Comparison of ENCODE assay signal across 13 mouse cellular contexts in genomic region chr12:25233027-25233535, GRCm38 (mm10).
DNase-seq lines count a peak whose midpoint lies in the region; ATAC-seq and TF ChIP-seq lines count a peak whose summit lies in the region.
"Had no signal": no experiment of that assay in that cellular context is flagged by ENCODE, and none has a peak within 500 bp of the region (broad histone marks: within the 10 kb centered on the region; RNA-seq: fewer than 3 reads in every experiment).

No protein-coding gene starts in this region.

- intact Hi-C loops in heart, adult 2 months (cut with DNase I), result no loop called here

- TF ChIP-seq EP300 in heart, adult 2 months (IDR thresholded peaks at IDR 0.05; ENCODE audit: insufficient read depth, low read depth, low read length), result no peak
- no peak for TF ChIP-seq EP300 in liver, postnatal 0 days (IDR thresholded peaks at IDR 0.05; ENCODE audit: low read depth)

- DNase-seq in heart, adult 2 months, result no peak
- no peak for DNase-seq in liver, postnatal 0 days
- DNase-seq in liver, result no peak
- DNase-seq in embryonic facial prominence, embryonic 10.5 days (ENCODE audit: low spot score), result no peak
- no peak for DNase-seq in right cerebral cortex, adult 2 months (ENCODE audit: low spot score in 2 of 2)
- DNase-seq: midbrain, embryonic 14.5 days had no signal

- no peaks in the 10 kb centered on the region for H3K79me2 ChIP-seq in heart, adult 2 months (replicated peaks; ENCODE audit: control insufficient read depth, insufficient read depth, low read length)

- H3K36me3 ChIP-seq in heart, embryonic 15.5 days, result no peaks in the 10 kb centered on the region
- no peaks in the 10 kb centered on the region for H3K36me3 ChIP-seq in heart, adult 2 months (ENCODE audit: control insufficient read depth, insufficient read depth, low read length)
- H3K36me3 ChIP-seq in liver, postnatal 0 days (replicated peaks; ENCODE audit: insufficient read depth, low read length), result no peaks in the 10 kb centered on the region
- no peaks in the 10 kb centered on the region for H3K36me3 ChIP-seq in embryonic facial prominence, embryonic 10.5 days (replicated peaks)
- H3K36me3 ChIP-seq in stomach, embryonic 15.5 days, result no peaks in the 10 kb centered on the region
- H3K36me3 ChIP-seq: hindbrain, embryonic 15.5 days; limb, embryonic 12.5 days had no signal

- no peak for TF ChIP-seq CTCF in heart, adult 2 months (IDR thresholded peaks at IDR 0.05)
- TF ChIP-seq CTCF in liver, postnatal 0 days (IDR thresholded peaks at IDR 0.05; ENCODE audit: low read depth), result no peak

- H3K9me3 ChIP-seq in heart, embryonic 15.5 days (replicated peaks), result no peaks in the 10 kb centered on the region
- no peaks in the 10 kb centered on the region for H3K9me3 ChIP-seq in liver, postnatal 0 days (ENCODE audit: low read length)
- H3K9me3 ChIP-seq in embryonic facial prominence, embryonic 10.5 days, result no peaks in the 10 kb centered on the region
- H3K9me3 ChIP-seq in stomach, embryonic 15.5 days, result no peaks in the 10 kb centered on the region
- H3K9me3 ChIP-seq: hindbrain, embryonic 15.5 days; limb, embryonic 12.5 days had no signal

- TF ChIP-seq POLR2A in heart, adult 2 months (IDR thresholded peaks at IDR 0.05; ENCODE audit: insufficient read depth, low read depth, low read length), result no peak

- 27% methylated on average over 4 of the region's 4 CpGs for WGBS in heart, embryonic 15.5 days
- 47% methylated on average over 4 of the region's 4 CpGs for WGBS in heart, adult 2 months
- 39% methylated on average over 4 of the region's 4 CpGs for WGBS in liver, postnatal 0 days (ENCODE audit: insufficient replicate concordance)
- WGBS in embryonic facial prominence, embryonic 10.5 days, result 73% methylated on average over 4 of the region's 4 CpGs
- 54% methylated on average over 4 of the region's 4 CpGs for WGBS in stomach, embryonic 15.5 days

- H3K4me2 ChIP-seq in heart, embryonic 15.5 days, result no peak overlapping the region
- H3K4me2 ChIP-seq in liver, postnatal 0 days (ENCODE audit: low read depth, low read length), result no peak overlapping the region
- no peak overlapping the region for H3K4me2 ChIP-seq in stomach, embryonic 15.5 days
- H3K4me2 ChIP-seq: hindbrain, embryonic 15.5 days; limb, embryonic 12.5 days had no signal

- peak; percentile 81 for ATAC-seq in heart, embryonic 15.5 days (replicated peaks; ENCODE audit: insufficient number of reproducible peaks, insufficient read depth, low FRiP score, low read depth)
- peak; percentile 41 for ATAC-seq in liver, postnatal 0 days
- ATAC-seq in stomach, embryonic 15.5 days (ENCODE audit: insufficient read depth, low FRiP score, low read depth), result peak; percentile 18; the same call in 1 of the 2 replicates
- ATAC-seq: CD4-positive, CD25-positive, alpha-beta regulatory T cell, adult 4 months had no signal

- H3K4me1 ChIP-seq in heart, embryonic 15.5 days (replicated peaks), result peaks cover 17% of the 10 kb centered on the region
- peaks cover 3% of the 10 kb centered on the region for H3K4me1 ChIP-seq in heart, adult 2 months (ENCODE audit: control insufficient read depth, insufficient read depth, low read length)
- H3K4me1 ChIP-seq in liver, postnatal 0 days (ENCODE audit: insufficient read depth), result peaks cover 20% of the 10 kb centered on the region
- H3K4me1 ChIP-seq in embryonic facial prominence, embryonic 10.5 days, result peaks cover 33% of the 10 kb centered on the region
- H3K4me1 ChIP-seq in stomach, embryonic 15.5 days, result peaks cover 14% of the 10 kb centered on the region
- H3K4me1 ChIP-seq: hindbrain, embryonic 15.5 days had no signal

- H3K9ac ChIP-seq in heart, embryonic 15.5 days, result no peak overlapping the region
- H3K9ac ChIP-seq in heart, adult 2 months (ENCODE audit: low read depth, low read length), result no peak overlapping the region
- no peak overlapping the region; the same call in 1 of the 2 replicates for H3K9ac ChIP-seq in liver, postnatal 0 days (replicated peaks)
- no peak overlapping the region for H3K9ac ChIP-seq in stomach, embryonic 15.5 days
- H3K9ac ChIP-seq: hindbrain, embryonic 15.5 days; limb, embryonic 12.5 days had no signal

- H3K27ac ChIP-seq in heart, embryonic 15.5 days, result peak overlapping the region; percentile 60
- no peak overlapping the region for H3K27ac ChIP-seq in heart, adult 2 months
- H3K27ac ChIP-seq in liver, postnatal 0 days (ENCODE audit: low read depth), result peak overlapping the region; percentile 69
- H3K27ac ChIP-seq in embryonic facial prominence, embryonic 10.5 days (replicated peaks), result 0 out of 2 replicates have a peak overlapping the region, but pooled peaks have one; percentile 21
- H3K27ac ChIP-seq in stomach, embryonic 15.5 days, result no peak overlapping the region
- H3K27ac ChIP-seq: hindbrain, embryonic 15.5 days; left cerebral cortex, adult 2 months; limb, embryonic 12.5 days; macrophage had no signal

- H3K4me3 ChIP-seq in heart, embryonic 15.5 days, result no peak overlapping the region
- no peak overlapping the region for H3K4me3 ChIP-seq in heart, adult 2 months
- H3K4me3 ChIP-seq in liver, postnatal 0 days (ENCODE audit: low read depth, low read length), result no peak overlapping the region
- H3K4me3 ChIP-seq in embryonic facial prominence, embryonic 10.5 days, result no peak overlapping the region
- H3K4me3 ChIP-seq in stomach, embryonic 15.5 days (replicated peaks), result no peak overlapping the region
- H3K4me3 ChIP-seq: hindbrain, embryonic 15.5 days; left cerebral cortex, adult 2 months; limb, embryonic 12.5 days had no signal

- no peaks in the 10 kb centered on the region for H3K27me3 ChIP-seq in heart, embryonic 15.5 days
- H3K27me3 ChIP-seq in heart, adult 2 months (ENCODE audit: control insufficient read depth, insufficient read depth, low read length), result no peaks in the 10 kb centered on the region
- H3K27me3 ChIP-seq in liver, postnatal 0 days (ENCODE audit: insufficient read depth, low read length), result no peaks in the 10 kb centered on the region
- H3K27me3 ChIP-seq in embryonic facial prominence, embryonic 10.5 days (replicated peaks; ENCODE audit: low read depth, poor library complexity, severe bottlenecking), result 0 out of 2 replicates have a peak, but pooled peaks cover 8% of the 10 kb centered on the region
- no peaks in the 10 kb centered on the region for H3K27me3 ChIP-seq in stomach, embryonic 15.5 days (replicated peaks)
- H3K27me3 ChIP-seq: hindbrain, embryonic 15.5 days; limb, embryonic 12.5 days had no signal

Comparison
In these comparisons a context has a peak if more than half of its experiments do, and no peak if none do; other contexts are left out.
1. H3K27ac ChIP-seq: peak in heart, embryonic 15.5 days (single experiment), liver, postnatal 0 days (single experiment) and embryonic facial prominence, embryonic 10.5 days (single experiment); none in heart, adult 2 months (single experiment) and stomach, embryonic 15.5 days (single experiment).
2. ATAC-seq: peak in every context shown above with its lines; median percentile 81 in heart, embryonic 15.5 days; 41 in liver, postnatal 0 days; 18 in stomach, embryonic 15.5 days.